Mouse (Mus musculus) adrenal gland, adult 8-10 months (tissue): ENCODE data around the gene Klk1b9. TPM values are rescaled to one million over a fixed set of nuclear protein-coding genes. Genes with fewer than 3 reads are reported as not detected.
"Not testable (repeated sequence)": the region's sequence is repeated elsewhere in the genome, so short reads cannot be mapped to it uniquely, and the experiment has no call there.

Experiments
- DNase-seq: peaks from one replicate; pipeline ENCODE4 v3.0.0; 2022
- total RNA-seq, 4 experiments: library from RNA; stranded (reverse); gene quantifications; 2 replicates each; pipeline ENCODE4 v1.2.4; 2022

Gene Klk1b9
- total RNA-seq = under 1 TPM in 1 of 4 experiments, not detected in 3; 0.35 TPM

DNA sequence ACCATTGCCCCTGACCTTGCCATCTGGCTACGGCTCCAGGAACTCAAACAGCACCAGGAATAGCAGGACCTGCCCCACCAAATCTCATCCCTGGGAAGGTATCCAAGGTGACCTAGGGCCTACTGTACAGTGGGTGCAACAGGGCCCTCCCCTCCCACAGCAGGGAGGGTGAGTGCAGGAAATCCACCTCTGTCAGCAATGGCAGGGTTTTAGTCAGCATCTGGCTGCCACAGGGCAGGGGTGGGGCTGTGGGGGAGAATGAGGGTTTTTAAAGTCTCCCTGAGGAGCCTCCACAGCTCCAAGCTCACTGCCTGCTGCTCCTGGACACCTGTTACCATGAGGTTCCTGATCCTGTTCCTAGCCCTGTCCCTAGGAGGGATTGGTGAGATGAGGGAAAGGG lies at the start of gene Klk1b9:
Gene Klk1b9 (plus strand): TSS at position 301 of the 400 bp plus-strand sequence.
- not testable (repeated sequence) for DNase-seq

- no peak for DNase-seq
These were observed 47.3 kb upstream of the Klk1b9 start for GRCm38 (mm10) chr7:43928521-43928920.

DNA sequence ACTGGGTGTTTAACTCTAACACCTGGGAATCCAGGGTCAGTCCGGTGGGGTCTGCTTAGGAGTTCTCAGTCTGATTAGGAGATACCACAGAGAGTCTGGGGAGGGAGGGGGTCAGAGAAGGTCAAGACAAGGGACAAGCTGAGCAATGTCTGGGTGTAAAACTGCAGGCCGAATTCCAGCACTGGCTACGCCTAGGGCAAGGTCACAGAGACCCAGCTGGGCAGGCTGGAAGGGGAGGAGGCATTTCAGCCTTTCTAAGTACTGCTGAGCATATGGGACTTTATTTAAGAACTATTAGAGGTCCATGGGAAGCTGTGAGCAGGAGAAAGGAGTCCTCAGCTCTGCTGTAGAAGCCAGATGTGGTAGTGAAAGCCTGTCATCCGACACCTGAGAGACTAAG lies 43.5 kb upstream of the Klk1b9 start:
- no peak for DNase-seq

- DNase-seq = no peak
These were observed 42.4 kb upstream of the Klk1b9 start, which contains the start of gene Klk15 for GRCm38 (mm10) chr7:43933440-43933839. TSS of gene Klk15 (plus strand) at chr7:43933740.

- no peak for DNase-seq
These were observed 41.1 kb upstream of the Klk1b9 start for GRCm38 (mm10) chr7:43934747-43935146.

DNA sequence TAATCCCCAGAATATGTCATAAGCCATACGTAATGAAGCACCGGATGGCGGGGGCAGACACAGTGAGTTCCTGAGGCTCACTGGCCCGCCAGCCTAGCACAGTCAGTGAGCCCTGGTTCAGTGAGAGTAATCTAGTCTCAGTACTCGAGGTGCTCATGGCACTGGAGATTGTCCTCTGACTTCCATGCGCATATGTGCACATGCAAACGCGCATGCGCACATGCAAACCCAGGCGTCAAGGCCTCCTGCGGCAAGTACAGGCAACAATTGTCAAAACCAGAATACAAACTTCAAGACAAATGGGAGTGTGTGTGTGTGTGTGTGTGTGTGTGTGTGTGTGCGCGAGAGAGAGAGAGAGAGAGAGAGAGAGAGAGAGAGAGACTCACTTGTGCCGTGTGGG lies 39.3 kb upstream of the Klk1b9 start:
- DNase-seq = no peak

- DNase-seq = not testable (repeated sequence)
These were observed 33.6 kb upstream of the Klk1b9 start for GRCm38 (mm10) chr7:43942293-43942692.

DNA sequence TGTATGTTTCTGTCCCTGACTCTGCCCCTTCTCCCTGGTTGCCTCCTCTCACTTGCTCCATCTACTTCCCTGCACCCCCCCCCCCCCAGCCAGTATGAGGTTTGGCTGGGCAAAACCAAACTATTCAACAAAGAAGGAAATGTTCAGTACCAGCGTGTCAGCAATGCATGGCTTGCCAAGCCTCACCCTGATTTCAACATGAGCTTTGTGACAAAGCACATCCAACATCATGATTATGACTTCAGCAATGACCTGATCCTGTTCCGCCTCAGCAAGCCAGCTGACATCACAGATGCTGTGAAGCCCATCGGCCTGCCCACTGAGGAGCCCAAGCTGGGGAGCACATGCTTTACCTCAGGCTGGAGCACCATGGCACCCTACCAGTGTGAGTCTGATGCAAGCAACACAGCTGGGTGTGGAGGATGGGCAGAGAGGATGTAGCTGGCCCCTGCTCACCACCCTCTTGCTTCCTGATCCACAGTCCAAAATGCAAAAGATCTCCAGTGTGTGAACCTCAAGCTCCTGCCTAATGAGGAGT lies 31.1 kb upstream of the Klk1b9 start:
- no peak for DNase-seq

- DNase-seq = no peak
These were observed 25.5 kb upstream of the Klk1b9 start, which contains the start of gene Klk1b8 for GRCm38 (mm10) chr7:43950364-43950763. TSS of gene Klk1b8 (plus strand) at chr7:43950664.

DNA sequence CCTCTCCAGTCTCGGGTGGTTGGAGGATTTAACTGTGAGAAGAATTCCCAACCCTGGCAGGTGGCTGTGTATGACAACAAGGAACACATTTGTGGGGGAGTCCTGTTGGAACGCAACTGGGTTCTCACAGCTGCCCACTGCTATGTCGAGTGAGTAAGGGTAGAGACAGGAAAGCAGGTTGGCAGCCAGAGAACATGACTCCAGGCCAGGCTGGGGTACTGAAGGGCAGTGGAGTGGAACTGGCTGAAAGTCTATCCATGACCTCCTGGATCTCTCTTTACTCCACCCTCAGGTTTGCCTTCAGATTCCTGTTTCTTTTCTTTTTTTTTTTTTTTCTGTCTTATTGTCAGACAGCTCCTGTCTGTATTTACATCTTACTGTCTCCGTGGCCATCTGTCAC lies 23.2 kb upstream of the Klk1b9 start:
- DNase-seq = no peak

DNA sequence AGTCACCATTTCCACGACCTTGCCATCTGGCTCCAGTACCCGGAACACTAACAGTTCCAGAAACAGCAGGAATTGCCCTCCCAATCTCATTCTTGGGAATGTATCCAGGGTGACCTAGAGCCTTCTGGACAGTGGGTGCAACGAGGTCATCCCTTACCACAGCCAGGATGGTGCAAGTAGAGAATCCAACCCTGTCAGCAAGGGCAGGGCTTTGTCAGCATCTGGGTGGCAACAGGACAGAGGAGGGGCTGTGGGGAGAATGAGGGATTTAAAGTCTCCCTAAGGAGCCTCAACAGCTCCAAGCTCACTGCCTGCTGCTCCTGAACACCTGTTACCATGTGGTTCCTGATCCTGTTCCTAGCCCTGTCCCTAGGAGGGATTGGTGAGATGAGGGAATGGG lies 9.4 kb upstream of the Klk1b9 start, which contains the start of gene Klk1b1:
Gene Klk1b1 (plus strand): TSS at position 301 of the 400 bp plus-strand sequence.
- no peak for DNase-seq

- no peak for DNase-seq
These were observed 8.8 kb upstream of the Klk1b9 start for GRCm38 (mm10) chr7:43967058-43967457.

DNA sequence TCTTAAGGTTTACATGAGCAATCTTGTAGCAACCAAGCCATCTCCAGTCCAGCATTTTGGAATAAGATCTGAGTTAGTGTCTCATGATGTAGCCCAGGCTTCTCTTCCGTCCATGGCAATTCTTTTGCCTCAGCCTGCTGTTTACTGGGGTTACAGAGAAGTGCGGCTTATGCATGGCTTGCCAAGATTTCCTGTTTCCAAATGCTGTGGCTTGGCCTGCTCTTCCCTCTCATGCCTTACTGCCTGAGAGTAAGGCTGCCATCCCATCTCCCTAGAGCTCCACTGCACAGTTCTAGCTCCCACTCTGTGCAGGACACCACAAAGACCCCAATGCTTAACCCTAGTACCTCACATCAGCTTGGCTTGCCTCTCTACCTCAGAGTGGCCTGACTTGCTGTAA lies 8.2 kb upstream of the Klk1b9 start:
- no peak for DNase-seq

DNA sequence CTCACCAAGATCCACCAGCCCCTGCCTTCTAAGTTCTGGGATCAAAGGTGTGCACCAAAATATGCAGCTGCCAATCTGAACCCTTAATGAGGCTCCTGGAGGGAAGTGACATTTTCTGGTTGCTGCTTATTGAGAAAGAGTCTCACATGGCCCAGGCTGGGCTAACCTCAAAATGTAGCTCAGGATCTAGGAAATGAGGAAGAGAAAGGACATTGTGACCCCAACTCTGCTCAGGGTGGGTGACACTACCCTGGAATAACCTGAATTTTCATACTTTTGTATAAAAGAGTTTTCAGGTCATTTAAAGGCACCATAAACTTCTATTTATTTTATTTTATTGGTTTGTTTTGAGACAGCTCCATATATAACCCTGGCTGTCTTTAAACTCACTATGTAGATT lies 9.8 kb downstream of the Klk1b9 start:
- DNase-seq = no peak

DNA sequence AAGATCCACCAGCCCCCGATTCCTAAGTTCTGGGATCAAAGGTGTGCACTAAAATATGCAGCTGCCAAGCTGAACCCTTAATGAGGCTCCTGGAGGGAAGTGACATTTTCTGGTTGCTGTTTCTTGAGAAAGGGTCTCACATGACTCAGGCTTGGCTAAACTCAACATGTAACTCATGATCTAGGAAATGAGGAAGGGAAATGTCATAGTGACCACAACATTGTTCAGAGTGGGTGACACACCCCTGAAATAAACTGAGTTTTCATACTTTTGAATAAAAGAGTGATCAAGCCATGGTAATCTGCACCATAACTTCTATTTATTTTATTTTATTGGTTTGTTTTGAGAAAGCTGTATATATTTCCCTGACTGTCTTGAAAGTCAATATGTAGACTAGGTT lies 19.0 kb downstream of the Klk1b9 start:
- not testable (repeated sequence) for DNase-seq

DNA sequence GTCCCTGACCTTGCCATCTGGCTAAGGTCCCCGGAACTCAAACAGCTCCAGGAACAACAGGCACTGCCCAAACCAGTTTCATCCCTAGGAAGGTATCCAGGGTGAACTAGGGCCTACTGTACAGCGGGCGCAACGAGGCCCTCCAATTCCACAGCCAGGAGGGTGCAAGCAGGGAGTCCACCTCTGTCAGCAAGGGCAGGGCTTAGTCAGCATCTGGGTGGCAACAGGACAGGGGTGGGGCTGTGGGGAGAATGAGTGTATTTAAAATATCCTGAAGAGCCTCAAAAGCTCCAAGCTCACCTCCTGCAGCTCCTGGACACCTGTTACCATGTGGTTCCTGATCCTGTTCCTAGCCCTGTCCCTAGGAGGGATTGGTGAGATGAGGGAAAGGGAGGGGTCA lies 19.7 kb downstream of the Klk1b9 start, which contains the start of gene Klk1b11:
Gene Klk1b11 (plus strand): TSS at position 301 of the 400 bp plus-strand sequence.
- not testable (repeated sequence) for DNase-seq

DNA sequence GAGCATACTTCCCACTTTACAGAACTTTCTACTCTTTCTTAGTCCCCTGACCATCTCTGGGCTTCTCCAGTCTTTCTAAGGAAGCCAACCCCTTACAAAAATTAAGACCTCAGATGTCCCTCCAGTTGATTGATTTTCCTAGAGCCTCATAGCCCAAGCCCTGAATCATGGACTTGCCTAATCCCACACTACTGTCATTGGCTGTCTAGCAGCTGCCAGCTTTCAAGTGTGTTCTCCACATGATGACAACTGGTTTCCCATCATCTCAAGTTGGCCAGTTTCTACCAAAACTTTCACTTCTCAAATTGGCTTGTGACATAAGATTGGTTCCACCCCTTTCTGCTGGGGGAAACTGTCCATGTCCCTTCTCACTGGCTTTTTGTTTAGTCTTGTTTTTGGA lies 29.0 kb downstream of the Klk1b9 start:
- DNase-seq = no peak

GRCm38 (mm10) chr7:44011868-44012267 lies 36.0 kb downstream of the Klk1b9 start, which contains the start of gene Klk1b26:
TSS of gene Klk1b26 (plus strand) at chr7:44012168.
- DNase-seq = not testable (repeated sequence)

DNA sequence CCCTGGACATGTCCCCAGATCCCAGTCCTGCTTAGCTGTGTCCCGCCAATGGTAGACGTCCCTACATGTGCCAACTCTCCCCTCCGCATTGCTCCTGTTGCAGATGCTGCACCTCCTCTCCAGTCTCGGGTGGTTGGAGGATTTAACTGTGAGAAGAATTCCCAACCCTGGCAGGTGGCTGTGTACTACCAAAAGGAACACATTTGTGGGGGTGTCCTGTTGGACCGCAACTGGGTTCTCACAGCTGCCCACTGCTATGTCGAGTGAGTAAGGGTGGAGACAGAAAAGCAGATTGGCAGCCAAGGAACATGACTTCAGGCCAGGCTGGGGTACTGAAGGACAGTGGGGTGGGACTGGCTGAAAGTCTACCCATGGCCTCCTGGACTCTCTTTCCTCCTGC lies 38.8 kb downstream of the Klk1b9 start:
- not testable (repeated sequence) for DNase-seq

DNA sequence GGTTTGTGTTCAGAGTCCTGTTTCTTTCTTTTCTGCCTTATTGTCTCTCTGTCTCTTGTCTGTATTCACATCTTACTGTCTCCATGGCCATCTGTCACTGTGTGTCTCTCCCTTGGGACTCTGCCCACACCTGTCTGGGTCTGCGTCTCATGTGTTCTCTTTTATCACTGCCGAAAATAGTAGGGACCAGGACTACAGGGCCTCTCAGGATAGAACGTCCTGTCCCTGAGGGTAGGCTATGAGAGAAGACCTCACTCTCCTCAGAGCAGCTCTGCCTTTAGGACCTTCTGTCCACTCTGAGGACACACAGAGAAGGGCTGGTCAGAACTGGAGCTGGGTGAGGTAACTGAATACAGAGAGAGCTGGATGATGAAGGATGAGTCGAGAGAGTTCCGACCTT lies 39.2 kb downstream of the Klk1b9 start:
- DNase-seq = no peak
